ENCODE assay signal across 8 mouse cellular contexts in genomic region chr13:108449116-108450097, GRCm38 (mm10). TPM values are rescaled to one million over a fixed set of nuclear protein-coding genes. Genes with fewer than 3 reads are reported as not detected.
A peak's percentile ranks its signal among the peaks of the same experiment; 100 is the strongest.
DNase-seq lines count a peak whose midpoint lies in the region; ATAC-seq lines count a peak whose summit lies in the region.

TSS of gene Pde4d (plus strand) at chr13:108449948.

- no peak within 1 kb of the TSS for H3K27ac ChIP-seq in heart, embryonic 11.5 days (ENCODE audit: low read depth, low read length)
- H3K27ac ChIP-seq in kidney, embryonic 14.5 days (ENCODE audit: low read depth, low read length): no peak within 1 kb of the TSS
- no peak within 1 kb of the TSS for H3K27ac ChIP-seq in liver, embryonic 11.5 days (ENCODE audit: low read depth, low read length)

- no peak for DNase-seq in layer of hippocampus, adult 8-10 months (ENCODE audit: low spot score in 2 of 2)
- no peak for DNase-seq in layer of hippocampus, adult 11-12 months (ENCODE audit: low spot score)
- DNase-seq in liver, embryonic 11.5 days (ENCODE audit: low spot score): peak; percentile 33
- DNase-seq in right cerebral cortex, postnatal 36 days (ENCODE audit: low spot score in 2 of 2): peak; percentile 18 to 22
- DNase-seq in cerebellum, adult 8-10 months: no peak

- no peaks in the 10 kb centered on the region for H3K27me3 ChIP-seq in heart, embryonic 11.5 days (ENCODE audit: control insufficient read depth, insufficient read depth, low read length)
- no peaks in the 10 kb centered on the region for H3K27me3 ChIP-seq in kidney, embryonic 14.5 days (ENCODE audit: control insufficient read depth, insufficient read depth, low read length)
- no peaks in the 10 kb centered on the region for H3K27me3 ChIP-seq in liver, embryonic 11.5 days (replicated peaks; ENCODE audit: control insufficient read depth, insufficient read depth, low read length)

- ATAC-seq in erythroblast, adult 5-6 weeks (replicated peaks; ENCODE audit: low FRiP score, poor library complexity, severe bottlenecking): no peak
- ATAC-seq in heart, embryonic 11.5 days (replicated peaks; ENCODE audit: insufficient number of reproducible peaks, low FRiP score, low TSS enrichment): no peak; the same call in 1 of the 2 replicates
- ATAC-seq in kidney, embryonic 14.5 days (ENCODE audit: low FRiP score, low TSS enrichment): peak; percentile 76; the same call in 1 of the 2 replicates
- peak; percentile 87 for ATAC-seq in liver, embryonic 11.5 days (replicated peaks; ENCODE audit: low FRiP score)

- peak within 1 kb of the TSS; percentile 10; the same call in 1 of the 2 replicates for H3K4me2 ChIP-seq in heart, embryonic 11.5 days
- H3K4me2 ChIP-seq in kidney, embryonic 14.5 days (replicated peaks; ENCODE audit: low read depth, low read length): no peak within 1 kb of the TSS
- H3K4me2 ChIP-seq in liver, embryonic 11.5 days: peak within 1 kb of the TSS; percentile 2

- no peak within 1 kb of the TSS for H3K9ac ChIP-seq in heart, embryonic 11.5 days (ENCODE audit: low read depth, low read length)
- no peak within 1 kb of the TSS for H3K9ac ChIP-seq in kidney, embryonic 14.5 days (ENCODE audit: low read depth, low read length)
- no peak within 1 kb of the TSS for H3K9ac ChIP-seq in liver, embryonic 11.5 days (ENCODE audit: low read depth, low read length)

- no peaks in the 10 kb centered on the region for H3K36me3 ChIP-seq in heart, embryonic 11.5 days (ENCODE audit: control insufficient read depth, insufficient read depth, low read length)
- H3K36me3 ChIP-seq in kidney, embryonic 14.5 days (ENCODE audit: control insufficient read depth, insufficient read depth, low read length): no peaks in the 10 kb centered on the region
- H3K36me3 ChIP-seq in liver, embryonic 11.5 days (ENCODE audit: control insufficient read depth, insufficient read depth, low read length): no peaks in the 10 kb centered on the region

- no peak within 1 kb of the TSS for H3K4me3 ChIP-seq in heart, embryonic 11.5 days (ENCODE audit: low read depth, low read length)
- no peak within 1 kb of the TSS for H3K4me3 ChIP-seq in kidney, embryonic 14.5 days (ENCODE audit: low read length)
- no peak within 1 kb of the TSS for H3K4me3 ChIP-seq in liver, embryonic 11.5 days (ENCODE audit: low read depth, low read length)

- peaks cover 8% of the 10 kb centered on the region for H3K4me1 ChIP-seq in heart, embryonic 11.5 days (ENCODE audit: control insufficient read depth, insufficient read depth, low read length)
- 0 out of 2 replicates have a peak, but pooled peaks cover 3% of the 10 kb centered on the region for H3K4me1 ChIP-seq in kidney, embryonic 14.5 days (ENCODE audit: control insufficient read depth, insufficient read depth, low read length)
- peaks cover 9% of the 10 kb centered on the region for H3K4me1 ChIP-seq in liver, embryonic 11.5 days (replicated peaks; ENCODE audit: control insufficient read depth, insufficient read depth, low read length)

- WGBS in heart, embryonic 11.5 days (ENCODE audit: insufficient replicate concordance): 9% methylated on average over 10 of the region's 10 CpGs
- 15% methylated on average over 10 of the region's 10 CpGs for WGBS in kidney, embryonic 14.5 days
- WGBS in liver, embryonic 11.5 days: 10% methylated on average over 10 of the region's 10 CpGs

- H3K9me3 ChIP-seq in heart, embryonic 11.5 days (replicated peaks; ENCODE audit: control insufficient read depth, low read length): no peaks in the 10 kb centered on the region
- H3K9me3 ChIP-seq in kidney, embryonic 14.5 days (ENCODE audit: control insufficient read depth, low read length): no peaks in the 10 kb centered on the region
- no peaks in the 10 kb centered on the region for H3K9me3 ChIP-seq in liver, embryonic 11.5 days (ENCODE audit: control insufficient read depth, low read length)

RNA-seq across cellular contexts. Expression of gene Pde4d, which starts in this region (rescaled TPM):
- total RNA-seq in layer of hippocampus, adult 8-10 months (2022): 10 to 100 TPM; 68.8 to 86.9 (median 76.0) TPM
- 23.8 and 41.3 TPM in 2 replicates for total RNA-seq in erythroblast, adult 5-6 weeks (2015; ENCODE audit: low replicate concordance)
- total RNA-seq in erythroblast, adult 5-6 weeks (2017; ENCODE audit: low replicate concordance): 27.2 and 42.3 TPM in 2 replicates
- 23.7 and 27.8 TPM in 2 replicates for polyA plus RNA-seq in heart, embryonic 11.5 days (2014; fragmentation: Nextera tagmentation; extraction: Ambion mirVana)
- 9.1 and 14.8 TPM in 2 replicates for polyA plus RNA-seq in kidney, embryonic 14.5 days (2014; fragmentation: Nextera tagmentation; extraction: Ambion mirVana)
- polyA plus RNA-seq in liver, embryonic 11.5 days (2014; fragmentation: Nextera tagmentation; extraction: Ambion mirVana): 19.0 and 20.3 TPM in 2 replicates

Comparison
In these comparisons a context has a peak if more than half of its experiments do, and no peak if none do; other contexts are left out.
1. DNase-seq: peak in liver, embryonic 11.5 days (single experiment) and right cerebral cortex, postnatal 36 days (2 of 2); none in layer of hippocampus, adult 8-10 months (0 of 2), layer of hippocampus, adult 11-12 months (single experiment) and cerebellum, adult 8-10 months (single experiment).
2. ATAC-seq: peak in kidney, embryonic 14.5 days (single experiment) and liver, embryonic 11.5 days (single experiment); none in erythroblast, adult 5-6 weeks (single experiment) and heart, embryonic 11.5 days (single experiment).